Mouse (Mus musculus): ENCODE data around the gene Hist1h2ad.
A peak's percentile ranks its signal among the peaks of the same experiment; 100 is the strongest.
"Not testable (repeated sequence)": the region's sequence is repeated elsewhere in the genome, so short reads cannot be mapped to it uniquely, and the experiment has no call there.

The Hist1h2ad gene

GRCm38 (mm10) chr13:23562699-23563462 is 11.3 kb upstream of the Hist1h2ad start:
- DNase-seq (ENCODE audit: low spot score in 2 of 2) = peak; percentile 48 to 63

DNA sequence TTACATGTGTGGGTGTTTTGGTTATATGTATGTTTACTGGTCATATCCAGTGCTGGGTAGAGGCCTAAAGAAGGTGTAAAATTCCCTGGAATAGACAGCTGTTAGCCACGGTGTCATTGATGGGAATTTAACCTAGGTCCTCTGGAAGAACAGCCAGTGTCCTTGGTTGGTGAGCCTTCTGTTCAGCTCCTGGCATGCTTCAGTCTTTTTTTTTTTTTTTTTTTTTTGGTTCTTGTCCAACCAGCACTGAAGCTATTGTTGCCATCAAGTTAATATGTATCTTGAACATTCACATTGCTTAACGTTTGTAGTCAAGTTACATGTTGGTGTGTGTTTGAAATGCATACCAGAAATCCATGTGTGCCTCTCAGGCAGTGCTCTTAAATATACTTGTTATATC is 9.7 kb upstream of the Hist1h2ad start:
- no peak for DNase-seq (ENCODE audit: low spot score in 2 of 2)

DNA sequence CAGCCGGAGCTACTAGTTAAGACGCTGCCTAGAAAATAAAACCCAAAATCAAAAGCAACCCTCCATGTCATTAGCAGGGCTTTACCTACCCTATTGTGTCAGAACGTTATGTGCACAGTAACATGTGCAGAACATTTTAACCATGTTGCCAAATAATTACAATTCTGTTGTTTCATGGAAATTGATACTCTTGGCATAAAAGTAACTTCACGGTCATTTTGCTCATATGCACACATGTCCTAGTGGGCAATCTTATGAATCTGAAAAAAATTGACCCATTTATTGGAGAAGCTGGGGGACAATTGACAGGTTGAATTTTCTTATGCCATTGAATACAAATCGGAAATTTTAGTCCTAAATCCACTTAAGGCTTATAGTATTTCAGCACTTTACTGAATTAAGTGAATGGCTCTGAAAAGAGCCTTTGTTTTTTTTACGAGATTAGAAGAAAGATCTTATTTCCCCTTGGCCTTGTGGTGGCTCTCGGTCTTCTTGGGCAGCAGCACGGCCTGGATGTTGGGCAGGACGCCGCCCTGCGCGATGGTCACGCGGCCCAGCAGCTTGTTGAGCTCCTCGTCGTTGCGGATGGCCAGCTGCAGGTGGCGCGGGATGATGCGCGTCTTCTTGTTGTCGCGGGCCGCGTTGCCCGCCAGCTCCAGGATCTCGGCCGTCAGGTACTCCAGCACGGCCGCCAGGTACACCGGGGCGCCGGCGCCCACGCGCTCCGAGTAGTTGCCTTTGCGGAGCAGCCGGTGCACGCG is 3.7 kb upstream of the Hist1h2ad start:
- DNase-seq (ENCODE audit: low spot score in 2 of 2) = not testable (repeated sequence)

DNA sequence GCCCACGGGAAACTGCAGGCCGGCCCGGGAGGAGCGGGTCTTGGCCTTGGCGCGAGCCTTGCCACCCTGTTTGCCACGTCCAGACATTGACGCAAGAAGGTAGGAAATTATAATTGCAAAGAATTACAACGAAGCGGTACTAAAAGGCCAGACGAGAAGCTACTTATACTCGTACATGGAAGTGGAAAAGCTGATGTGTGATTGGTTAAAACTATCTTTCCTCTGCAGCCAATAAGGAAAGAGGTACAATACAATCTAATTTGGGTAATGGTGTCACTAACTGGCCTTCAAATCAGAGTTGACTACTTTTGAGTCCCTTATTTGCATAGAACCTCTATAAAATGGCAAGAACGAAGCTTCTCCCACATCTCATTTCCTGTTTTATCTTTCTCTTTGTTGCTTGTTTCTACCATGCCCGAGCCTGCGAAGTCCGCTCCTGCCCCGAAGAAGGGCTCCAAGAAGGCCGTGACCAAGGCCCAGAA is 3.1 kb upstream of the Hist1h2ad start, which contains the start of the genes Hist1h2ae and Hist1h2bg:
Gene Hist1h2ae, minus strand, starts transcription at position 199 of the 482 bp plus-strand sequence.
Gene Hist1h2bg, plus strand, starts transcription at position 375 of the 482 bp plus-strand sequence.
- peak; percentile 69 to 82 for DNase-seq (ENCODE audit: low spot score in 2 of 2)

DNA sequence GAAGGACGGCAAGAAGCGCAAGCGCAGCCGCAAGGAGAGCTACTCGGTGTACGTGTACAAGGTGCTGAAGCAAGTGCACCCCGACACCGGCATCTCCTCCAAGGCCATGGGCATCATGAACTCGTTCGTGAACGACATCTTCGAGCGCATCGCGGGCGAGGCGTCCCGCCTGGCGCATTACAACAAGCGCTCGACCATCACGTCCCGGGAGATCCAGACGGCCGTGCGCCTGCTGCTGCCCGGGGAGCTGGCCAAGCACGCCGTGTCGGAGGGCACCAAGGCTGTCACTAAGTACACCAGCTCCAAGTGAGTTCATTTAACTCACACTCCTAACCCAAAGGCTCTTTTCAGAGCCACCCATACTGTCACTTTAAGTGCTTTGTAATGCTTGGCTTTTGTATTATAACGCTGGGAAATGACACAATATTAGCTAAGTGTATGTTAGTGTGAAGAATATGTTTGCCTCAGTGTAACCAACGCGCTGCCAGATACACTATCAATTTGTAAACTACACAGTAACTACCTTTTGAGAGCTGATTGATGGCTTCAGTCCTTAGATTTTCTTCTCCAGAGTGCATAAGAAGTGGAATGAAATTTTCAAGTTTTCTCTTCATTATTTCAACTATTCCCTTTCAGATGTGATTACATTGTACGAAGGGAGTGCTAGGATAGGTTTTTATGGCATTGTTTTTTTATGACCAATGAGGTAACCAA is 2.5 kb upstream of the Hist1h2ad start:
- DNase-seq (ENCODE audit: low spot score in 2 of 2) = not testable (repeated sequence)

DNA sequence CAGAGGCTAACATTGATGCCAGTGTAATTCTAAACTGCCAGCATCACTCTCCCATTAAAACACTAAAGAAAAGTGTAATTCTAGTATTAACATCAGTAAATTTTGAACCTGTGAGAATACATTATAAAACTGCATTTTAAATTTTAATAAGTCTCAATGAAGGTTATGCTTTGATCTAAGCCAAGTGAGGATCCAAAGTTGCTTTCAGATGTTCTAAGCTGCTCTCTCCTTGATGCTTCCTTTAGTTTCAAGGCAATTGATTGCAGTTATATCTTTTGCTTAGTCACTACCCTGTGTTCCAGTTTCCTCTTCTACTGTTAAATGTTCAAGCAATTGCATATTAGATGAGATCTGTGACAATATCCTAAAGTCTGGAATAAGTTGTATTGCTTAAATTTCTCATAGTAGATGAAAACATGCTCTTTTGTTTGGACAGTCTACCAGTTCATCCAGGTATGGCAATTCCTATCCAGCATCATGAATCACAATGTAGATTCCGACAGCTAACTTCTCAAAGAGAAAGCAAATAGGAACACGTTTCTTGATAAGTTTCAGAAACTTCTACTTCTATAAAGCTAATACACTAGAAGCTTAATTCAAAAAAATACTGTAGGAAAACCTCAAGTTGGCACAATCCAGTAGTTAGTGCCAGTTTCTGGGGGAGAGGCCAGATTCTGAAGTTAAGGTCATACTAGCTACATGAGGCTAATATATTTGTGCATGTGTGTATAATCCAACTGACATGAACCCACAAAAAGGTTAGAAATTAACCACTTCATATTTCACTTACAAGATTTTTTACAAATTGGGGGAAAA is 1.8 kb upstream of the Hist1h2ad start:
- no peak for DNase-seq (ENCODE audit: low spot score in 2 of 2)

GRCm38 (mm10) chr13:23573034-23573897 is 915 bp upstream of the Hist1h2ad start:
- DNase-seq (ENCODE audit: low spot score in 2 of 2) = not testable (repeated sequence)

DNA sequence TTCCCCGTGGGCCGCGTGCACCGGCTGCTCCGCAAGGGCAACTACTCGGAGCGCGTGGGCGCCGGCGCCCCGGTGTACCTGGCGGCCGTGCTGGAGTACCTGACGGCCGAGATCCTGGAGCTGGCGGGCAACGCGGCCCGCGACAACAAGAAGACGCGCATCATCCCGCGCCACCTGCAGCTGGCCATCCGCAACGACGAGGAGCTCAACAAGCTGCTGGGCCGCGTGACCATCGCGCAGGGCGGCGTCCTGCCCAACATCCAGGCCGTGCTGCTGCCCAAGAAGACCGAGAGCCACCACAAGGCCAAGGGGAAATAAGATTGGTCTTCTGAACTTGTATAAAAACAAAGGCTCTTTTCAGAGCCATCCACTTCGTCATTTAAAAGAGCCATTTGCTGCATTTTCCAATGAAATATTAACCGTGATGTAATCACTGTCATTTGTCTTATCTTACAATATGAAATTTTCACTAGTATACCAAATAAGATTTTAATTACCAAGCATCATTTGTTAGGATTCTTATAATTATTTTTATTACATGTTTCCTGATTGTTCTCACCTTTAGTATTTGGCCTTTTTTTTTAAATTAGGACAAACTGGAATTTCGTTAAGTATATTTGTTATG is 477 bp downstream of the Hist1h2ad start:
- not testable (repeated sequence) for DNase-seq (ENCODE audit: low spot score in 2 of 2)

GRCm38 (mm10) chr13:23575271-23575851 is 1.2 kb downstream of the Hist1h2ad start, which contains the start of gene Hist1h3d:
Gene Hist1h3d (plus strand): TSS chr13:23575763.
- DNase-seq (ENCODE audit: low spot score in 2 of 2) = peak; percentile 38 to 80

- not testable (repeated sequence) for DNase-seq (ENCODE audit: low spot score in 2 of 2)
Observed at GRCm38 (mm10) chr13:23575864-23576313, 1.7 kb downstream of the Hist1h2ad start.

DNA sequence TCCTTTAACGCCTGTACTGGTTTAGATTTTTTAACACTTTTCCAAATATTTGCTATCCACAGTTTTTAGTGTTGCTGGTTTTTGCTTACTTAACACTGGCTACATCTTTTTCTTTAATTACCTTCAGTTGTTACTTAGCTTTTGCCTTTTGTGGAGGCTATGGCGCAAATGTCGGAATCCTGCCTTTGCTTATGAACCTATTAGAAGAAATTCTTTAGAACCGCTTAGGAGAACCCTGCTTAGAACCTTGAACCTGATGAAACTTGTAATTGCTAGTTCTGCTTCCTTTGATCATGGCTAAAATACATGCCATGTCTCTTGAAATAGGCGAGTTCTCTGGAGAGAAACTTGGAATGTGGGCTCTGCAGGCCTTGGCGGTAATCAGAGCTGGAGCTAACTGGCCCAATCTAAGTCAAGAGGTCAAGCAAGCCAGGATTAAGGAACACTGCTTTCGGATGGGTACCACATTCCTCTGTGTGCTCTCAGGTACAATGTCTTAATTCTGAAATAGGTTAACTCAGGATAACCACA is 2.2 kb downstream of the Hist1h2ad start:
- no peak for DNase-seq (ENCODE audit: low spot score in 2 of 2)

- no peak for DNase-seq (ENCODE audit: low spot score in 2 of 2)
Observed at GRCm38 (mm10) chr13:23576906-23577639, 2.9 kb downstream of the Hist1h2ad start.

- no peak for DNase-seq (ENCODE audit: low spot score in 2 of 2)
Observed at GRCm38 (mm10) chr13:23577835-23578234, 3.7 kb downstream of the Hist1h2ad start.

GRCm38 (mm10) chr13:23581408-23582218 is 7.4 kb downstream of the Hist1h2ad start, which contains the start of gene Hist1h4d:
Gene Hist1h4d (plus strand): TSS chr13:23581598.
- DNase-seq (ENCODE audit: low spot score in 2 of 2) = peak; percentile 98 to 99

- no peak for DNase-seq (ENCODE audit: low spot score in 2 of 2)
Observed at GRCm38 (mm10) chr13:23582219-23583056, 8.3 kb downstream of the Hist1h2ad start.

- no peak for DNase-seq (ENCODE audit: low spot score in 2 of 2)
Observed at GRCm38 (mm10) chr13:23583387-23584068, 9.3 kb downstream of the Hist1h2ad start.

Measured in right cerebral cortex, postnatal 10 days (tissue).